Mouse (Mus musculus) testis, adult 2 months (tissue): ENCODE results near the gene Tmcc3.

ENCODE experiments used
- CTCF ChIP-seq: fragments of 200-500 bp; IDR thresholded peaks from 2 replicates; pipeline ENCODE4 v1.5.1; 2012; ENCODE audit warnings: low read depth, mild to moderate bottlenecking, inconsistent platforms, low read length, moderate library complexity; ENCODE audit not compliant: control insufficient read depth, insufficient read depth, insufficient replicate concordance
- POLR2A ChIP-seq: fragments of 200-500 bp; IDR thresholded peaks from 2 replicates; pipeline ENCODE4 v1.6.1; 2012; ENCODE audit warnings: low read depth, mild to moderate bottlenecking, inconsistent platforms, low read length, moderate library complexity; ENCODE audit not compliant: control insufficient read depth

DNA sequence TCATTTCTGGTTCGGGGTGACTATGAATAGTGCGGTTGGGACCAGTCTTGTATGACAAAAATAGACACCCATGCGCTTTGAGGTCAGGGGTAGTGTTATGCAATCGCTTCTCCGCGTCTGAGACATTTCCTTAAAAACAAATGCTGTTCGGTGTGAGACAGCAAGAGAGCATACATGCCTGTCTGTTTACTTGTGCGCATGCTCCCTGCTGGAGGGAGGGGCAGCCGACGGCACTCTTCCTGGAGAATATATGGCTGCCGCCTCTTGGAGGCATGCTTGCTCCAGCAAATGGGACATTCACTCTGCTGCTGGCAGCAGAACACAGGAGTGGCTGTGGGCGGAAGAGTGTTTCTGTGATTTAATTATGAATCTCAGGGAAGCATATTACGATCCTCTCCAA is 66.6 kb downstream of the Tmcc3 start:
- TF ChIP-seq CTCF (peak; percentile 14; the same call in 1 of the 2 replicates), POLR2A (peak; percentile 22; the same call in 1 of the 2 replicates)
